Mouse (Mus musculus): ENCODE data around the gene Eif3a. TPM values are rescaled to one million over a fixed set of nuclear protein-coding genes. Genes with fewer than 3 reads are reported as not detected.

The Eif3a gene
- total RNA-seq, 2 experiments from 2014 or later = 168 to 173 TPM

DNA sequence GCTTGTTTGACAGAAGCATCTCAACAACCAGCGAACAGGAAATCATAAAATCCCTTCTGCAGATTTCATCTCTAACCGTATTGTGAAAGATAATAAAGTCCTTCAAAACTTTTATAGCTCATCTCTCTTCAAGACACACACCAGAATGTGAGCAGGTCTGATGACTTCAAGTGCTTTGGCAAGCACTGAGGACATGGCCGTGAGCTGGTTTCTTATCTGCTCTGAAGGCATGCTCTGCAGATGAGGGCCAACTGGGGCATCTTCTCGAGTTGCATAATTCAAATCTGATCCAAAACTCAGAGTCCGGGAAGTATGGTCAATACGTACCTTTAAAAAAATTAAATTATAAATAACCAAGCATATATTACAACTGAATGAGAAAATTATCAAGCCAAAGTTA is 17.1 kb downstream of the Eif3a start:
- DNase-seq (ENCODE audit: low spot score in 2 of 2) = no peak

DNA sequence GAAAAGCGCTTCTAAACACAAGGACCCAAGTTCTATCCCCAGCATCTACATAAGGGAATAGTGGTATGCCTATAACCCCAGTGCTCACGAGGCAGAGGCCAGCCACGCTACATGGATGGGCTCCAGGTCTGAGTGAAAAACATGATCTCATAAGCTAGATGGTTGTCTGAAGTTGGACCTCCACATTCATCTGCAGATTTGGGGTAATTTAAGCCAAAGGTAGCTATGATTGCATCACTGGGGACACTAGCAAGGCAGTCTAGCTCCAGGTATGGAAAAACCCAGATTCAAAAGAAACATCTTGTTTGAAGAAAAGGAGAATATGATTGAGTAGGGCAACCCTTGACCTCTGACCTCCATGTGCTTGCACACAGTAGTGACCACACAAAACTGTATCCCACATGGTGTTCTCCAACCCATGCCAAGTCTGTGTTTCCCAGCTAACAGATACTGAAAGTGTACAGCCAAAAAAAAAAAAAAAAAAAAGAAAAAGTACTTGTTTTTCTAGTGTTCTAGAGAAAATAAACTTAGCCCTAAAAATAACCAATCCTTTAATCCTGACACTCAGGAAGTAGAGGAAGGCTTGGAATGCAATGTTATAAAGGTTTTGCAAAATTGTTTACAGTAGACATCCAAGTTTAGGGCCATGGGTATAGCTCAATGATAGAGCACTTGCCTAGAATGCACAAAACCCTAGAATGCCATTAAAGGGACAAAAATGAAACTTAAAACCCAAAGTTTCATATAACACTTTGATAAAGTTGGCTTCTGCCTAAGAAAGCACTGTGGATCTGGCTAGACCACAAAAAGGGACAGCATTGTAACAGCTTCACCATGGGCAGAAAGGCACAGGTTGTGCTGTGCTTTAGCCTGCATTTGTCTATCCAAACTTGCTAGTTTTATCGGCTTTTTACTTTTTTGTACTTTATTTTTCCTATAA is 31.3 kb downstream of the Eif3a start:
- DNase-seq (ENCODE audit: low spot score in 2 of 2) = no peak

DNA sequence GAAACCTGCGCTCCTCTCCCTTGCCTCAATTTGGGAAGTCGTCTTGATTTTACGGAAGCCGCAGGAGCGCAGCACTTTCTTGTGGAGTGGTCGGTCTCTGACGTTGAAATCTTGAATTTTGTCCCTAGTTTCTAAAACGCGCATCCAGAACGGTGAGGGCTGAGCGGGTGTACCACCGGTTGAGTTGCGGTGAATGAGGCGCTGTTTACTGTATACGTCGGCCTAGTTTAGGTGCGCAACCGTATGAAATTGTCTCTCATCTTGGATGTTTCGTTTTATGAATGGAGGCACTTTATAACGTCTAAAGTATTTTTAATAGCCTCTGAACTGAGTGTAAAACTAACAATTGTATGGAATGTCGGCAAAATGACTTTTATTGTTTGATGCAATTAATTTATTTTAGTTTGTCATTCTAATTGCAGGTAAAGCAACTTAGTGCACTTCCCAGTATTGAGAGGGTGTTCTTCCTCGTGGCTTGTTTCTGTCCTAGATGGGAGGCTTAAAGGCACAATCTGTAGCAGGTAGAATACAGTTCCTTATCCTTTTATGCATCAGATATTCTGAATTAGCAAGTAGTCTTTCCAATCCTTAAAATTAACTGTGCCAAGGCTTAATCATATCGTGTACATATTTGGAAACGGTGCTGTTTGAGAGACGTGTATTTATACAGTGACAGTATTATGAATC is 33.2 kb downstream of the Eif3a start:
- DNase-seq (ENCODE audit: low spot score in 2 of 2) = no peak

GRCm38 (mm10) chr19:60756192-60757098 is 34.0 kb downstream of the Eif3a start:
- DNase-seq (ENCODE audit: low spot score in 2 of 2) = peak; percentile 10 to 18

GRCm38 (mm10) chr19:60755438-60756191 is 34.8 kb downstream of the Eif3a start, which contains the start of gene Nanos1:
TSS of gene Nanos1 (plus strand) at chr19:60755987.
- DNase-seq (ENCODE audit: low spot score in 2 of 2) = peak; percentile 79

DNA sequence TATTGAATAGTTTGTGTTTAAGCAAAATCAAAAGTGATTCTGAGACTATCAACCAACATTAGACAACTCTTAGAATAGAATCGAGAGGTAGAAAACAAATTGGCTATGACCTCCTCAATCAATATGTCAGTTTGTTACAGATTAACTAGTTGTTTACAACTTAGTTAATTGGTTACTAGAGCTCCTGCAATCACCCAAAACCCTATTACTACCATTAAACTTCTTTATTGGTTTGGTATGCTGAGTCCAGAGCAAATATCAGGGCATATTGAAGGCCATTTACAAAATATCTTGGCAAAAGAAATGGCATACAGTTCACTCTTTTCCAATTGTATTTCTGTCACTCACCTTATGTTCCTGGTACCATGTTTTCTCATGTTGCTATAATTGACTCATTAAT is 42.7 kb downstream of the Eif3a start:
- DNase-seq (ENCODE audit: low spot score in 2 of 2) = no peak

- no peak for DNase-seq (ENCODE audit: low spot score in 2 of 2)
These were observed 46.5 kb downstream of the Eif3a start for GRCm38 (mm10) chr19:60743767-60744547.

GRCm38 (mm10) chr19:60740560-60740959 is 49.9 kb downstream of the Eif3a start:
- no peak for DNase-seq (ENCODE audit: low spot score in 2 of 2)

DNA sequence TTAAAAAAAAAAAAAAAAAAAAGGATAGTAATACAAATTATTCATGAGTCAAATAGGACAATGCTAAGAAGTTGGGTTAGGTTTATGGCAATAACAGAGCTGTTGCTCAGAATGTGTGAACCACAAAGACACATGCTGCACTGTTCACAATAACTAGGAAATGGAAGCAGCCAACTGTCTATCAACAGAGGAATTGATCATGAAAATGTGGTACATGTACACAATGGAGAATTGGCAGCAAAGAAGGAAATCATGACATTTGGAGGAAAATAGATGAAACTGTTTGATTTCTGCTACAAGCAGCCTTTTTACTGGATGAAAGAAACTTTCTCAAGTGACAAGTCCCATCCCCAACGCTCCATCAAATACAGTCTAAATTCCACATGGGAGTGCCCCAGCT is 58.5 kb downstream of the Eif3a start:
- no peak for DNase-seq (ENCODE audit: low spot score in 2 of 2)

GRCm38 (mm10) chr19:60731299-60731698 is 59.2 kb downstream of the Eif3a start:
- DNase-seq (ENCODE audit: low spot score in 2 of 2) = no peak

GRCm38 (mm10) chr19:60730281-60730852 is 60.1 kb downstream of the Eif3a start:
- peak in 1 of 2 experiments; percentile 14 for DNase-seq (ENCODE audit: low spot score in 2 of 2)

- no peak for DNase-seq (ENCODE audit: low spot score in 2 of 2)
These were observed 74.1 kb downstream of the Eif3a start for GRCm38 (mm10) chr19:60716381-60716780.

GRCm38 (mm10) chr19:60712577-60712976 is 77.9 kb downstream of the Eif3a start:
- no peak for DNase-seq (ENCODE audit: low spot score in 2 of 2)

Small RNAs within 50 kb of the gene (microRNA-seq; reads per million reads assigned to microRNA genes)
- gene mmu-mir-3084-1 = not detected

Other genes with a start within 250 kb of the Eif3a start
- gene Cacul1, start 209.6 kb downstream of the Eif3a start, total RNA-seq (2021) = 10 to 100 TPM; 46.8 to 47.8 TPM
- 1 to 10 TPM; 1.6 to 2.4 TPM for gene Nanos1, start 34.7 kb downstream of the Eif3a start, total RNA-seq (2021)
- 10 to 100 TPM; 32.9 to 34.7 TPM for gene Fam45a, start 20.9 kb upstream of the Eif3a start, total RNA-seq (2021)
- 1 to 10 TPM; 6.4 to 6.7 TPM for gene Sfxn4, start 70.8 kb upstream of the Eif3a start, total RNA-seq (2021)
- 100 to 1,000 TPM; 367 to 384 TPM for gene Prdx3, start 83.9 kb upstream of the Eif3a start, total RNA-seq (2021)
- gene Grk5, start 99.1 kb upstream of the Eif3a start, total RNA-seq (2021) = 10 to 100 TPM; 11.0 to 11.3 TPM